Comparison of ENCODE assay signal across 10 mouse cellular contexts in the genomic region with DNA sequence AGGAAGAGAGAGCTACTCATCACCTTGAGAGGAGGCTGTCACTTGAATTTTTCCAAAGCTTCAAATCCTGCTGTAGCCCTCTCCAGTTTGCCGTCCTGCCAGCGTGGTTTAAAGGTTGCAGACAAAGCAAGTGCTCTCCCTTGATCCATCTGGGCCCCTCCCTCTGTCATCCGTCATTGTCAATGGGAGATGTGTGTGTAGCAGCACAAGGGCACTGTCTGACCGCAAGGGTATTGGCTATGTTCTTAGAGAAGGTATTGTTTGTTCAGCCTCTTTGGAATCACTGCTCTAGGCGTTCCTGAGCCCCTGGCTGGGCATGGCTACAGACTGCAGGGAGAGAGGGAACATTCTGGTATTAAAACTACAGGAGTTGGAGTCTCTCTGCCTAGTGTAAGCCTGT.
DNase-seq lines count a peak whose midpoint lies in the region; ATAC-seq lines count a peak whose summit lies in the region.
"Had no signal": no experiment of that assay in that cellular context is flagged by ENCODE, and none has a peak within 500 bp of the region (broad histone marks: within the 10 kb centered on the region; RNA-seq: fewer than 3 reads in every experiment).

No protein-coding gene starts in this region.

- no peaks in the 10 kb centered on the region for H3K27me3 ChIP-seq in forebrain, embryonic 12.5 days
- H3K27me3 ChIP-seq in midbrain, embryonic 11.5 days (ENCODE audit: control insufficient read depth, insufficient read depth, low read length) = no peaks in the 10 kb centered on the region; the same call in 1 of the 2 replicates

- no peaks in the 10 kb centered on the region for H3K9me3 ChIP-seq in forebrain, embryonic 12.5 days
- H3K9me3 ChIP-seq in midbrain, embryonic 11.5 days (ENCODE audit: control insufficient read depth, low read length) = no peaks in the 10 kb centered on the region

- DNase-seq in adrenal gland, adult (ENCODE audit: inconsistent age in 2 of 2, low spot score in 1 of 2) = peak; percentile 22 to 68
- DNase-seq in adrenal gland, postnatal 4 days (ENCODE audit: low spot score in 2 of 2) = no peak
- DNase-seq in adrenal gland, adult 2 months = peak; percentile 54
- DNase-seq in midbrain, embryonic 11.5 days (ENCODE audit: low spot score, missing footprints) = peak; percentile 90
- DNase-seq in c-Kit-positive CD71-positive TER-119-positive erythroid progenitor cells, embryonic 14.5 days (ENCODE audit: low spot score) = no peak
- no peak for DNase-seq in ovary, postnatal 10 days (ENCODE audit: low spot score)
- DNase-seq: lung, postnatal 4 days had no signal

- peaks cover 87% of the 10 kb centered on the region for H3K4me1 ChIP-seq in forebrain, embryonic 12.5 days
- H3K4me1 ChIP-seq in midbrain, embryonic 11.5 days (ENCODE audit: control insufficient read depth, insufficient read depth, low read length) = peaks cover 61% of the 10 kb centered on the region

- peak overlapping the region; percentile 25 for H3K4me2 ChIP-seq in forebrain, embryonic 12.5 days
- peak overlapping the region; percentile 11; the same call in 1 of the 2 replicates for H3K4me2 ChIP-seq in midbrain, embryonic 11.5 days

- peak; percentile 7 for ATAC-seq in forebrain, embryonic 12.5 days (ENCODE audit: low FRiP score)
- ATAC-seq in midbrain, embryonic 11.5 days (ENCODE audit: low FRiP score) = peak; percentile 63
- no peak for ATAC-seq in activated CD4-positive, CD25-positive, alpha-beta regulatory T cell, adult 4 months

- H3K4me3 ChIP-seq in forebrain, embryonic 12.5 days (replicated peaks) = no peak overlapping the region
- H3K4me3 ChIP-seq in midbrain, embryonic 11.5 days (ENCODE audit: low read depth, low read length) = no peak overlapping the region

- H3K9ac ChIP-seq in forebrain, embryonic 12.5 days = peak overlapping the region; percentile 36
- H3K9ac ChIP-seq in midbrain, embryonic 11.5 days (ENCODE audit: low read length) = peak overlapping the region; percentile 9; the same call in 1 of the 2 replicates

- no peaks in the 10 kb centered on the region for H3K36me3 ChIP-seq in forebrain, embryonic 12.5 days (replicated peaks)
- H3K36me3 ChIP-seq in midbrain, embryonic 11.5 days (ENCODE audit: control insufficient read depth, insufficient read depth, low read length) = no peaks in the 10 kb centered on the region

- peak overlapping the region; percentile 92 for H3K27ac ChIP-seq in forebrain, embryonic 12.5 days
- peak overlapping the region; percentile 80 for H3K27ac ChIP-seq in midbrain, embryonic 11.5 days (ENCODE audit: low read depth, low read length)
- H3K27ac ChIP-seq: kidney, postnatal 0 days had no signal

- WGBS in forebrain, embryonic 12.5 days = 2% methylated on average over 5 of the region's 5 CpGs
- WGBS in midbrain, embryonic 11.5 days = 12% methylated on average over 5 of the region's 5 CpGs

Comparison
In these comparisons a context has a peak if more than half of its experiments do, and no peak if none do; other contexts are left out.
1. DNase-seq: peak in adrenal gland, adult (2 of 2), adrenal gland, adult 2 months (single experiment) and midbrain, embryonic 11.5 days (single experiment); none in adrenal gland, postnatal 4 days (0 of 2), c-Kit-positive CD71-positive TER-119-positive erythroid progenitor cells, embryonic 14.5 days (single experiment) and ovary, postnatal 10 days (single experiment).